Mouse (Mus musculus) left cerebral cortex, postnatal 25 days (tissue): ENCODE data around the gene 2310039H08Rik. TPM values are rescaled to one million over a fixed set of nuclear protein-coding genes. Genes with fewer than 3 reads are reported as not detected.
"Not testable (repeated sequence)": the region's sequence is repeated elsewhere in the genome, so short reads cannot be mapped to it uniquely, and the experiment has no call there.

ENCODE experiments used
- DNase-seq, 2 experiments: peaks; one replicate each; pipeline ENCODE4 v3.0.0; 2022; ENCODE audit warnings: low spot score in 2 of 2, mixed read lengths in 1 of 2
- intact Hi-C: fragments of 180-260 bp; cut with DNase I; formaldehyde crosslinking; loops from one replicate; pipeline ENCODE4 v1.15.1; 2025
- total RNA-seq, 2 experiments: library from RNA; stranded (reverse); gene quantifications; 2 replicates each; pipeline ENCODE4 v1.2.3; 2021

The 2310039H08Rik gene
- total RNA-seq, 2 experiments from 2014 or later: 5.7 to 10.8 TPM

DNA sequence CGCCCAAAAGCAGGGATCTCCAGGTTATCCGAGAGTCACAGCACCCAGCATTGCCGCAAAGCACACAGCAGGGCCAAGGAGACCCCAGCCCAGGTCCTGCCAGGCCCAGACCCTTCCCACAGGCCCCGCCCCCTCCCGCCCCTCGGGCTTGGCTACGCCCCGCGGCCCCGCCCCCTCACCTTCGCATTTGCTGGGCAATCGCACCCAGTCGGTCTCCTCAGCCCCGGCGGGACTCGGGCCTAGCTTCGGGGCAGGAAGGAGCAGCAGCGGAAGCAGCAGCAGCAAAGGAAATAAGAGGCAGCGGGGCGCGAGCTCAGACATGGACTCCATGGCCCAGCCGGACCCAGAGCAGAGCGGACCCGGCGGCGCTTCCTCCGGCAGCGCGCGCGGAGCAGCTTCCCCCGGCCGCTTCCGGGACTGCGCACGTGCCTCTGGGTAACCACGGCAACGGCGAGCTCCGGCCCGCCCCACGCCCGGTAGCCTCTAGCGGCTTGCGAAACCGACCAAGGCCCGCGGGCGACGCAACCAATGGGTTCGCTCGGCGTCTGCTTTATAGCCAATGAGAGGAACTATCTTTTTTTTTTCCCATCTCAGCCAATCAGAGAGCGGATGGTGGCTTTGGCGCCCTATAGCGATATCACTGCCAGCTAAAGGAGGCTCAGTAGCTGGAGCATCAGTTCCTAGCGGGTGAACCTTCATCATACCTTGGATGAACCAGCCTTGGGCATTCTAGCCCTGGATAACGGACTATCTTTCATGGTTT is 20.5 kb upstream of the 2310039H08Rik start, which contains the start of gene Cnpy3:
Gene Cnpy3 (minus strand): TSS at position 421 of the 763 bp plus-strand sequence.
- intact Hi-C loops: loop anchor here (2.0 kb wide), 1 partner anchor 21 kb away; the partner anchor contains the start of gene 2310039H08Rik
- DNase-seq: peak; percentile 98 to 99

DNA sequence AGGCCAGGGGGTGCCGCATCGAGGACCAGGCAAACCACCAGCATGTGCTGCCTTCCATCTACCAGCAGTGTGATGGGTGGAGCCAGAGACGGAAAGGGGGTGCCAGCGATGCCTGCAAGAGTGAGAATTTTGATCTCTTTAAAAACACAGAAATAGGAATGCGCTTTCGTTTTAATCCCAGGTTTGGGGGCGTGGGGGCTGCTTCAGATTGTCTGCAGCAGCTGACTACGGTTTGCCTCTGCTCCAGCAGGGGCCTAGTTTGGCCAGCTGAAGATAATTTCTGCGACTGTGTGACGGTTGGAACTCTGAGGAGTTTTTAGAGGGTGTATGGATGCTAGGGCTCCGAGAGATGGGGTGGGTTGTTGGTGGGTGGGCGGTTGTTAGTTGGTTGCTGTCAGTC is 13.7 kb upstream of the 2310039H08Rik start:
- DNase-seq: peak in 1 of 2 experiments; percentile 77
- intact Hi-C loops: no loop called here

DNA sequence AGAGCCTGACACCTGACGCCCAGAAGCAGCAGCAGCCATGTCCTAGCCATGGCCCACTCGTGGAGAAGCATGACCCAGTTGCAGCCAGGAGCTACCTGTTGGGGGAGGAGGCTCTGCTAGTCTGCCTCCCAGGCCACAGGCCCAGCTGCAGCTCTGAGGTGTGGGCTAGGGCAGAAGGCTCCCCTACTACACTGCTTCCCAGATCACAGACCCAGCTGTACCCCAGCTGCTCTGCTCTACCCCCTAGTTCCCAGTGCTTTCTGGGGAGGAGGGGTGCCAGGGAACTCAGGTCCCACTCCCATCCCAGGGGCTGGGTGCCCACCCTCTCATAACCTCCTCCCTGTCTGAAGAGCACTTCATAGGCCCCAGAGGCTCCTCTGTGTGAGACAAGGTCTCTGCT is 8.9 kb upstream of the 2310039H08Rik start, which contains the start of gene Ptcra:
Gene Ptcra (minus strand): TSS at position 169 of the 400 bp plus-strand sequence.
- no peak for DNase-seq
- intact Hi-C loops: no loop called here

DNA sequence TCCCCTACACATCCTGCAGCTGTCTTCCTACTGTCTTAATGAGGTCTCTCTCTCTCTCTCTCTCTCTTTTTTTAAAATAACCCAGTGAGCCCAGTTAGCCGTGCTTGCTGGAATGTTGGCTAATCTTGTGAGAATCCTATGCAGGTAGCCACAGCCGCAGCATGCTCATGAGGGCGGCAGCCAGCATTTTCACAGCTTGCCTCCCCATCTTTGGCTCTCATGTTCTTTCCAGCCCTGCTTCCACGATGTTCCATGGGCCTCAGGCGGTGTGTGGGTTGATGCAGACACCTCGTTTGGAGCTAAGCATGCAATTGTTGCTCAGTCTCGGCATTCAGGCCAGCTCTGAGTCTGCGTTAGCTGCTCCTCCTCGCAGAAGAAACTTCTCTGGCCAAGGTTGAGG is 7.5 kb upstream of the 2310039H08Rik start:
- DNase-seq: peak; percentile 48 to 89
- intact Hi-C loops: not testable (repeated sequence)

DNA sequence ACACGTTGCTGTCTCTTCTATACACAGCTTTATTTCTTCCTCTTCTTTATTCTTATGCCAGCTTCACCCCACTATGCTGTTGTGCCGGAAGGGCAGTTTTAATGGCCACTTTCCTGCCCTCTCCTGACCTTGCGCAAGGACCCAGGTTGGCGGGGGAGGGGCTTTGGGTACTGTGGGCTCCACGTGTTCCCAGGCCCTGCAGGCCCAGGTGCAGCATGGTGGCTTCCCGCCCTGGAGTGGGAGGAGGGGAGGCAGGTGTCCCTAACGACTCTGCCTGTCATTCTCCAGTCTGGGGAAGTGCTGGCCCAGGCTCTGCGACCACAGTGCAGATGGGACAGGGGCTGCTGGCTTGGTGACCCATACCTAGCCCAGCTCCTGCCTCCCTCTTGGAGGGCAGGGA is 4.6 kb upstream of the 2310039H08Rik start:
- intact Hi-C loops: no loop called here
- no peak for DNase-seq

DNA sequence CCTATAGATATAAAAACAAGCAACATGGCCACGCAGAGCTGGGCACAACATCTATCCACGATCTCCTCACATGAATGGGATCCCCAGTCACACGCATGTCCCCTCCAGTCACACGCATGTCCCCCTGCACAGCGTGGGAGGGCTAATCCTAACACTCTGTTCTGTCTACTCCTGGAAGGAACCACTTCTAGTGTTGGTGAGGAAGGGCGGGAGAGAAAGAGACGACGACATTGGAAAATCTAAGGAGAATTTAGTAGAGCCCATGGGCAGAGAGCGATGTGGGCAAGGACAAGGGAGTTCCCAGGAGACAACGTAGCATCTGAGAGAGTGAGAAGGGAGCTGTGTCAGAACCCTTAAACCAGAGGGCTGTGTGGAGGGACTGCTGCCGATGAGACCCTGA is 1.9 kb upstream of the 2310039H08Rik start:
- intact Hi-C loops: loop anchor here (5.0 kb wide), 1 partner anchor 33 kb away; no protein-coding TSS in a partner anchor
- DNase-seq: no peak

DNA sequence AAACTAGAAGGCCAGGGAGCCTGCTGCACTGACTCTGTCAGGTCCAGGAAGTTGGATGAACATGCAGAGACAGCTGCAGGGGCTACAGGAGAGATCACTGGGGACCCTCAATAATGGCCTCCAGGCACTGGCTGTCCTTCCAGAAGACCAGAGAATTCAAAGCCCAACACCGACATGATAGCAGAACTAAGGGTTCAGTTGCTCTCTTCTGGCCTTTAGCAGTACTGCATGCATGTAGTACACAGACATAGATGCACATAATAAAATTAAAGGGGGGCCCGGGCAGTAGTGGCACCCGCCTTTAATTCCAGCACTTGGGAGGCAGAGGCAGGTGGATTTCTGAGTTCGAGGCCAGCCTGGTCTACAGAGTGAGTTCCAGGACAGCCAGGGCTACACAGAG is 1.4 kb upstream of the 2310039H08Rik start:
- intact Hi-C loops: loop anchor here (5.0 kb wide), 1 partner anchor 34 kb away; no protein-coding TSS in a partner anchor
- no peak for DNase-seq

DNA sequence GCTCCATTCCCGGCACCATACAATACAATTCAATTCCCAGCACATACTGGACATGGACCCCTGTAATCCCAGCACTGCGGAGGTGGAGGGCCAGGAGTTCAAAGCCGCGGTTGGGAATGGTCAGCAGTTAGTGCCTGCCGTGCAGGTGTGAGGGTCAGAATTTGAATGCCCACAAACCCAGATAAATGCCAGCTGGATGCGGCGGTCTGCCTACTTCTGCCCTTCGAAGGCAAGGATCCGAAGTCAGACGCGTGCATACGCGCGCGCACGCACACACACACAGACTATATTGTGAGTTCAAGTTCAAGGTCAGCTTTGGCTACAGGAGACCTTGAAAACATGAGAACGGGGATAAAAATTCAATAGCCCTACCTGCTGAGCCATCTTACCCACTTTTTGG is 819 bp upstream of the 2310039H08Rik start:
- intact Hi-C loops: loop anchor here (2.0 to 5.0 kb wide), 2 partner anchors 21 to 34 kb away; no protein-coding TSS in a partner anchor
- no peak for DNase-seq

DNA sequence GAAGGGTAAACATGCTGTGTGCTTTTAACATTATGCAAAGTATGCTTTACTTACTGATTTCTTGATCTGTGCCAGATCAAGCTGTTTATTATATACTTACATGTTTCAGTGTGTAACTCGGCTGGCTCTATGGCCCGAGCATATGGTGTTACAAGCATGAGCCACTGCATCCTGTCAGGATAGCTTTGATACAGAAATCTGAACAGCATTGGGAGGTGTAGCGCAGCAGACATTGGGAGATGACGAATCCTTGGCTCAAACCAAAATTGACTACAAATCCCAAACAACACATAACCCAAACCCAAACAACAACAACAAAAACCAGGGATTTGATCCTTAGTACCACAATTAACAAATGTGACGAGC is 414 bp upstream of the 2310039H08Rik start:
- DNase-seq: no peak
- intact Hi-C loops: loop anchor here (2.0 to 5.0 kb wide), 2 partner anchors 21 to 35 kb away; no protein-coding TSS in a partner anchor

DNA sequence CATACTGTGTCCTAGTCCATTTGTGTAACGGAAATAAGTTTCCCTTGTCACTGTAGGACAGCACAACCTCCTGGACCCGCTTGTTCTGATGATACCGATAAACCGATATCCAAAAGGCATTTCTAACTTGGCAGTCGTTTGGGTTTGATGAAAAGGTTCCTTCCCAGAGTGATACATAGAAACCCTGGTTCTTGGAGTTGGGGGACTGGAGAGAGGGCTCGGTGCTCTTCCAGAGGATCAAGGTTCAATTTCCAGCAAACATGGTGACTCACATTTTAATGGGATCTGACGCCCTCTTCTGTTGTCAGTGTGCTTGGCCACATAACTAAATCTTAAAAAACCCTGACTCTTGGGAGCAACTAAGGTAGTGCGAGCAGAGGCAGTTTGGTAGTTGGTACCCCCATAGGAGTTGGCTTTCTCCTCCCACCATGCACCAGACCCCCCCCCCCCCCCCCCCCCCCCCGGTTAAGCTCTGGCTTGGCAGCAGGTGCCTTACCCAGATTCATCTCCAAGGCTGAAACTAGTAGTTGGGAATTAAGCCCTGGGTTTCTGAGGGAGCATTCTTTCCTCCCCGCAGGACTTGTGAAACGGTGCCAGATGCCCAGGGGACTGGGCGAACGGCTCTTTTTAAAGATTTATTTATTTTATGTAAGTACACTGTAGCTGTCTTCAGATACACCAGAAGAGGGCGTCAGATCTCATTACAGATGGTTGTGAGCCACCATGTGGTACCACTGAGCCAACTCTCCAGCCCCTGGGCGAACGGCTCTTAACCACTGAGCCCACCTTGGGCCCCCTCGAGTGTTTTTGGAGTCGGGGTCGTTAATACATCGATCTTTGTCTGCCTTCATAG is 1.1 kb downstream of the 2310039H08Rik start:
- peak in 1 of 2 experiments; percentile 27 for DNase-seq
- intact Hi-C loops: loop anchor here (2.0 to 5.0 kb wide), 2 partner anchors 23 to 36 kb away; no protein-coding TSS in a partner anchor

DNA sequence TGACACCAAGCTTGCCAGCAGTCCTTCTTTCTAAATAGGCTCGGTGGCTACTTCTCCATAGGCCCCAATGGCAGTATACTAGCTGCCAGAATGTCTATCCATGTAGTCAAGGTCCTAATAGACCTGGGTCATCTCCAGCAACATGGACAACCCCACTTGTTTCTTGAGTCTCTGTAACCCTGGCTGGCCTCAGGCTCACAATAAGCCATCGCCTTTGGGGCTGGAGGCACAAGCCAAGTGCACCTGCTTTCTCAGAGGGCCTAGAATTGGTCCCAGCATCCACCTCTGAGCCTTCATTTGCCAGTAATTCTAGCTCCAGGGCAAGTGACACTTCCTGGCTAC is 1.7 kb downstream of the 2310039H08Rik start:
- no peak for DNase-seq
- intact Hi-C loops: loop anchor here (5.0 kb wide), 1 partner anchor 37 kb away; no protein-coding TSS in a partner anchor

DNA sequence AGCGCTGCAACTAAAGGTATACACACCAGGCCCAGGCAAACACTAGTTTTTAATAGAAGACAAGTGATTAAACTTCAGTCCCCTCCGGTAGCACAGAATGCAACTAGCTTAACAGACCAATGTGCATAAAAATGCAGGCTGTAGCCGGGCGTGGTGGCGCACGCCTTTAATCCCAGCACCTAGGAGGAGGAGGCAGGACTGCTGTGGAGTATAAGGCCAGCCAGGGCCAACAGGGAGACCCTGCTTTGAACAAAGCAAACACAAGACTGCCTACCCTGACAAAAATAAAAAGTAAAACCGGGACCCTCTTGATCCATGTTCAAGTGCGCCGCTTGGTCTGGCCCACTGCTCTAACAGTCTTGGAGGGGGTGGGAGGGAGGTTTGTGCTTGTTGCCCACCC is 2.6 kb downstream of the 2310039H08Rik start:
- DNase-seq: no peak
- intact Hi-C loops: no loop called here

DNA sequence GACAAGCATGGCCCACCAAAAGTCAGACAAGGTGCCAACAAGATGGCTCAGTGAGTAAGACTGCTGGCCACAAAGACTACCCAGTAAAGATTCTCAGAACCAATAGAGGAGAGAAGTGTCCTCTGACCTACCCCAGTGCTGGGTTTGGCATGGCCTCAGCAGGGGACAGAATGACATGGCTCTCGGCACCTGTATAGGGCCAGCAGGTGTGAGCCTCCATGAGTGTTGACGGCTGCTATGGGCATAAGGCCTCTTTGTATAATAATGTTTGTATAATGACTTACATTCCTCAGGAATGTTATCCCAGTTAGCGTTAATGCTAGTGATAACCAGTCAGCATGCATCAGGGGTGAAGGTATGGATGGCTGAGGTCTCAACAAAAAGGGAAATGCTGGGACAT is 3.7 kb downstream of the 2310039H08Rik start:
- intact Hi-C loops: no loop called here
- DNase-seq: no peak

DNA sequence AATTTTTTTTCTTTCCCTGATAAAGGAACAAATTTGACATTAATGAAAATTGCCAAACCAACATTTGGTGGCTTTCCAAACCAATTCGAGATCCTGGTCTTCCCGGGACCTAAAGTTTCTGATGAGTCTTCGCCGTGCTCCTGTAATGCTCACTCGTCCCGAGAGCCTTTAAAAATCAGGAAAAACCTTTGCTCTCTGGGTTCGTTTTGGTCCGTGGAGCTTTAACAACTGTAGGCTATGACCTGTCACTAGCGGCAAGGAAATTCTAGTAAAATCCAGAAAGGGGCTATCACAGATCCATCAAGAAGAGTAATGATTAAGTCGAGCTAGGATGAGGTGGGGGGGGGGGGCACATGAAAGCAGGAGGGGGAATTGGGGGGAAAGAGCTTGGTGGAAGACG is 9.4 kb downstream of the 2310039H08Rik start:
- DNase-seq: no peak
- intact Hi-C loops: loop anchor here (2.0 kb wide), 2 partner anchors 75 to 109 kb away; partner anchors contain the start of gene Tbcc

DNA sequence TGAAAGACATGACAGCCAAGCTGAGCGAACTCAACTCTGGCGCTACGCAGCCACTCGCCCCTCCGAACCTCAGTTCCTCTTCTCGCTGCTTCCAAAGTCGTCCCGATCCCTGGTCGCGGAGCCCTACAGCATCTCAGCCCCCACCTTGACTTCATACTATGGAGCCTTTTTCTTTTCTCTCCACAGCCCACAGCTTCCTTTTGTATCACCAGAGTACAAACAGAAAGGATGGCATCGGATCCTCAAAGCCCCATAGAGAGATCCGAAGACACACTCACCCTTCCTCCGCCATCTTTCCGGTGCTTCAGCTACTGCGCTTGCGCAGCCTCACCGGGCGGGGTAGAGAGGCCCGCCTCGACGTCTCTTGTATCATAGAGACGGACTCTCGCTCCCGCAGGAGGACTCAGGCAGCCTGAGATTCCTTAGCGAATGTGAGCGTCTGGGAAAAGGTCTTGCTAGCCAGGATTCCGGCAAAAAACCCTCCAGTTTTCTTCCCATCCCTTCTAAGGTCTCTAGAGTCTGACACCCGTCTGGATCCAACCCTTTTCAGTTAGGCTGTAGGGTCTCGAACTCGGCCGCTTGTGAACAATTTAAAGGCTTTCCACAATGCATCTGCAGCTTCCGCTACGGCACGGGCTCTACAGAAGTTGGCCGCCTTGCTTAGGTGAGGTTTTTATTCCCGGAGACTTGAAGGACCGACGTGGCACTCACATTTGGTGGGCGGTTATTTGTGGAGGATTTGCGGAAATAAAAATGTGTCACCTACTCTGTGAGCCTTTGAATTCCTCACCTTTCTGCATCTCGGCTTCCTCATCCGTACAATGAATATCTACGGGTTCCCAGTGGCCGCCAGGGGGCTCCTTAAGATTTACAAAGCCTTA is 10.1 kb downstream of the 2310039H08Rik start, which contains the start of gene Rpl7l1:
Gene Rpl7l1 (minus strand): TSS at position 332 of the 881 bp plus-strand sequence.
- intact Hi-C loops: loop anchor here (2.0 kb wide), 2 partner anchors 74 to 108 kb away; partner anchors contain the start of gene Tbcc
- peak; percentile 88 to 95 for DNase-seq

DNA sequence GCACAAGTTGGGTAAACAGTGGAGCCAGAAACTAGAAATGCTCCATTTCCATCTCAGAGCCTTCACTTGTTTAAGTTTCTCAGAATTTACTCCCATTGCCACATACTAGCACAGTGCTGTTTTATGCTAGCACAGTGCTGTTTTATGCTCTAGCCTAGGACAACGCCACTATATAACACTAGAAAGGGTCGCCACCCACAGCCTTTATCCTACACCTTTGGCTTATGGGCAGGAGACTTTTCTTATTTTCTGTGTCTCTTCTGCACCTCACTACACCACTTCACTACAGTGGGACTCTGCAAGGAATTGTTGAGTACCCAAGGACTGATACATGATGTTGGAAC is 10.8 kb downstream of the 2310039H08Rik start:
- intact Hi-C loops: loop anchor here (2.0 kb wide), 2 partner anchors 74 to 108 kb away; partner anchors contain the start of gene Tbcc
- no peak for DNase-seq

DNA sequence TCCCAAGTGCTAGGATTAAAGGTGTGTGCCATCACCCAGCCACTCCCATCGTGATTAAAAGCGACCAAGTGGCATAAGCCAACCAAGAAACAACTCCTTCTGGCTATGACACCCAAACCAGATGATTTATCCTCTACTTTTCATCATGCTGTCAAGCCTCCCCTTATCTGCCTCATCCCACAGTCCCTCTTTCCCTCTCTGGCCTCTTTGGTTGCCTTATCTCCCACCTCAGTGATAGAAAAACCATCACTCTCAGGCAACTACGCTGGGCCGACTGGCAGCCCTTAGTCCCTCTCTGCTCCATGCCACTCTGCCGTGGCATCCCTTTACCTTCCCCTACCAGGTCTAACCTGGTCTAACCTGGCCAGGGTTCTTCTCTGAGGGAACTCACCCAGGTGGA is 14.5 kb downstream of the 2310039H08Rik start:
- DNase-seq: no peak
- intact Hi-C loops: no loop called here

DNA sequence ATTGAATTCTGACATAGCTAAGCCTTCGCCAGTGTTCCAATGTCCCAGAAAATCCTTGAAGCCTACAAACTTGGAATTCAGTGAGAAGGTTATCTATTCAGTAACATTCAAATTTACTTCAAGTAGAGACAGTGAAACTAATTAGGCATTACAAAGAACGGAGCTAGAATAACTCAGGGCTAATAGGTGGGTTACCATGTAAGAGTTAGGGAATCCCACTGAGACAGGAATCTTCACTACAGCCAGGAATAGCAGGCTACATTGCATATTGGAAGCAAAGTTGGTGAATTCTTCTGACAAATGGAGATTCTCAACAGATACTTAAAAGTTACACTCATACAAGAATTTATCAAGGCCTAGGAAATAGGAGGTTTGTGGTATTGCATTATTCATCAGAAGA is 15.5 kb downstream of the 2310039H08Rik start:
- intact Hi-C loops, DNase-seq: not testable (repeated sequence)

DNA sequence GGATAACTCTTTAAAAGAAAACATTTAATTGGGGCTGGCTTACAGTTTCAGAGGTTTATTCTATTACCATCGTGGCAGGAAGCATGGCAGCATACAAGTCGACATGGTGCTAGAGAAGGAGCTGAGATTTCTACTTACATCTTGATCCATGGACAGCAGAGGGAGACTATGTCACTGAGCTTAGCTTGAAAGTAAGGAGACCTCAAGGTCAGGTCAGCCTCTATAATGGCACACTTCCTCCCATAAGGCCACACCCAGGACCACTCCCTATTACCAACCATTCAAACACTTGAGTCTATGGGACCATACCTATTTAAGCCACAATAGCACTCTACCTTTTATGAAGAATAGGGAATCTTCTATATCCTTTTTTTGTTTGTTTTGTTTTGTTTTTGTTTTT is 20.5 kb downstream of the 2310039H08Rik start:
- intact Hi-C loops: no loop called here
- no peak for DNase-seq
